ENCODE assay signal across 23 mouse cellular contexts in the genomic region with DNA sequence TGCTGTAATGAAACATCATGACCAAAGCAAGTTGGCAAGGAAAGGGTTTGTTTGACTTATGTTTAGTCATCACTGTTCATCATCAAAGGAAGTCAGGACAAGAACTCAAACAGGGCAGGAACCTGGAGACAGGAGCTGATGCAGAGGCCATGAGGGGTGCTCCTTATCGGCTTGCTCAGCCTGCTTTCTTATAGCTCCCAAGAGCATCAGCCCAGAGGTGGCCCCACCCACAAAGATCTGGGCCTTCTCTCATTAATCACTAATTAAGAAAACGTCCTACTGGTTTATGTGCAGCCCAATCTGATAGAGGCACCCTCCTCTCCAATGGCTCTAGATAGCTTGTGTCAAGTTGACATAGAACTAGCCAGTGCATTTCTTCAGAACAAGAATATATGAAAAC. TPM values are rescaled to one million over a fixed set of nuclear protein-coding genes. Genes with fewer than 3 reads are reported as not detected.
DNase-seq lines count a peak whose midpoint lies in the region; ATAC-seq and TF ChIP-seq lines count a peak whose summit lies in the region.
"Had no signal": no experiment of that assay in that cellular context is flagged by ENCODE, and none has a peak within 500 bp of the region (broad histone marks: within the 10 kb centered on the region; RNA-seq: fewer than 3 reads in every experiment).

No protein-coding gene starts in this region.

- no peak for TF ChIP-seq EP300 in liver, postnatal 0 days (IDR thresholded peaks at IDR 0.05; ENCODE audit: low read depth)

- no peak for ATAC-seq in liver, postnatal 0 days
- peak; percentile 63 for ATAC-seq in liver, embryonic 13.5 days (ENCODE audit: low read depth)
- ATAC-seq in liver, embryonic 16.5 days (ENCODE audit: low read depth), result peak; percentile 16; the same call in 1 of the 2 replicates
- ATAC-seq: activated CD4-positive, CD25-positive, alpha-beta regulatory T cell, adult 4 months; CD4-positive, CD25-positive, alpha-beta regulatory T cell, adult 4 months; forebrain, embryonic 13.5 days; forebrain, embryonic 15.5 days; Patski had no signal

- 54% methylated on average over 2 of the region's 2 CpGs for WGBS in liver, postnatal 0 days (ENCODE audit: insufficient replicate concordance)
- 20% methylated on average over 2 of the region's 2 CpGs for WGBS in liver, embryonic 13.5 days (ENCODE audit: insufficient replicate concordance)
- WGBS in liver, embryonic 16.5 days (ENCODE audit: insufficient replicate concordance), result 39% methylated on average over 2 of the region's 2 CpGs

- H3K9me3 ChIP-seq in liver, postnatal 0 days (ENCODE audit: low read length), result no peaks in the 10 kb centered on the region
- H3K9me3 ChIP-seq in liver, embryonic 13.5 days (replicated peaks), result no peaks in the 10 kb centered on the region
- no peaks in the 10 kb centered on the region for H3K9me3 ChIP-seq in liver, embryonic 16.5 days (replicated peaks; ENCODE audit: control insufficient read depth, low read length)
- H3K9me3 ChIP-seq: embryonic facial prominence, embryonic 10.5 days; embryonic facial prominence, embryonic 12.5 days; forebrain, embryonic 13.5 days; forebrain, embryonic 15.5 days; G1E had no signal

- H3K27ac ChIP-seq in liver, postnatal 0 days (ENCODE audit: low read depth), result no peak overlapping the region
- no peak overlapping the region for H3K27ac ChIP-seq in liver, embryonic 13.5 days
- no peak overlapping the region for H3K27ac ChIP-seq in liver, embryonic 16.5 days (ENCODE audit: low read length)
- H3K27ac ChIP-seq: embryonic facial prominence, embryonic 10.5 days; embryonic facial prominence, embryonic 12.5 days; forebrain, embryonic 13.5 days; forebrain, embryonic 15.5 days had no signal

- DNase-seq in liver, result peak; percentile 10
- DNase-seq in liver, postnatal 0 days, result no peak
- no peak for DNase-seq in liver, embryonic 13.5 days
- no peak for DNase-seq in gastrocnemius, postnatal 4 days (ENCODE audit: low spot score in 2 of 2)
- DNase-seq: adrenal gland, adult 8-10 months; adrenal gland, postnatal 14 days; adrenal gland, postnatal 36 days; B cell, adult 2 months; cerebellum, adult 11-12 months; cerebellum, adult 2 months; cerebellum, adult 9-10 months; cerebellum, postnatal 10 days; cerebellum, postnatal 25 days had no signal

- no peak overlapping the region for H3K4me2 ChIP-seq in liver, postnatal 0 days (ENCODE audit: low read depth, low read length)
- H3K4me2 ChIP-seq in liver, embryonic 13.5 days, result no peak overlapping the region
- H3K4me2 ChIP-seq in liver, embryonic 16.5 days (ENCODE audit: low read depth, low read length), result no peak overlapping the region
- H3K4me2 ChIP-seq: embryonic facial prominence, embryonic 12.5 days; forebrain, embryonic 13.5 days; forebrain, embryonic 15.5 days had no signal

- no peaks in the 10 kb centered on the region for H3K4me1 ChIP-seq in liver, postnatal 0 days (ENCODE audit: insufficient read depth)
- H3K4me1 ChIP-seq in liver, embryonic 13.5 days (replicated peaks), result 0 out of 2 replicates have a peak, but pooled peaks cover 10% of the 10 kb centered on the region
- H3K4me1 ChIP-seq in liver, embryonic 16.5 days (ENCODE audit: control insufficient read depth, low read depth, low read length), result no peaks in the 10 kb centered on the region
- H3K4me1 ChIP-seq: embryonic facial prominence, embryonic 10.5 days; embryonic facial prominence, embryonic 12.5 days; forebrain, embryonic 13.5 days; forebrain, embryonic 15.5 days had no signal

- TF ChIP-seq CTCF in liver, postnatal 0 days (IDR thresholded peaks at IDR 0.05; ENCODE audit: low read depth), result no peak

- H3K4me3 ChIP-seq in liver, postnatal 0 days (ENCODE audit: low read depth, low read length), result no peak overlapping the region
- H3K4me3 ChIP-seq in liver, embryonic 13.5 days (replicated peaks), result no peak overlapping the region
- H3K4me3 ChIP-seq in liver, embryonic 16.5 days (ENCODE audit: low read depth, low read length), result no peak overlapping the region
- H3K4me3 ChIP-seq: embryonic facial prominence, embryonic 10.5 days; embryonic facial prominence, embryonic 12.5 days; forebrain, embryonic 13.5 days; forebrain, embryonic 15.5 days had no signal

- H3K9ac ChIP-seq in liver, postnatal 0 days (replicated peaks), result no peak overlapping the region
- no peak overlapping the region for H3K9ac ChIP-seq in liver, embryonic 13.5 days
- H3K9ac ChIP-seq in liver, embryonic 16.5 days (ENCODE audit: low read depth, low read length), result no peak overlapping the region
- H3K9ac ChIP-seq: embryonic facial prominence, embryonic 12.5 days; forebrain, embryonic 13.5 days; forebrain, embryonic 15.5 days had no signal

- H3K27me3 ChIP-seq in liver, postnatal 0 days (ENCODE audit: insufficient read depth, low read length), result 0 out of 2 replicates have a peak, but pooled peaks cover 3% of the 10 kb centered on the region
- no peaks in the 10 kb centered on the region for H3K27me3 ChIP-seq in liver, embryonic 13.5 days
- H3K27me3 ChIP-seq in liver, embryonic 16.5 days (ENCODE audit: control insufficient read depth, insufficient read depth, low read depth, low read length), result no peaks in the 10 kb centered on the region
- H3K27me3 ChIP-seq: CH12.LX; embryonic facial prominence, embryonic 12.5 days; forebrain, embryonic 13.5 days; forebrain, embryonic 15.5 days had no signal

- no peaks in the 10 kb centered on the region for H3K36me3 ChIP-seq in liver, postnatal 0 days (replicated peaks; ENCODE audit: insufficient read depth, low read length)
- H3K36me3 ChIP-seq in liver, embryonic 13.5 days, result no peaks in the 10 kb centered on the region
- H3K36me3 ChIP-seq in liver, embryonic 16.5 days (ENCODE audit: control insufficient read depth, insufficient read depth), result no peaks in the 10 kb centered on the region
- H3K36me3 ChIP-seq: embryonic facial prominence, embryonic 10.5 days; embryonic facial prominence, embryonic 12.5 days; forebrain, embryonic 15.5 days; G1E had no signal

RNA-seq across cellular contexts. Expression of gene Zfp280c, which starts 10.6 kb away (rescaled TPM):
- polyA plus RNA-seq in liver, postnatal 0 days (2015; fragmentation: Nextera tagmentation; extraction: Ambion mirVana), result 1.8 and 1.9 TPM in 2 replicates
- 3.5 and 5.2 TPM in 2 replicates for polyA plus RNA-seq in liver, embryonic 13.5 days (2015; fragmentation: Nextera tagmentation; extraction: Ambion mirVana)
- polyA plus RNA-seq in liver, embryonic 16.5 days (2015; fragmentation: Nextera tagmentation; extraction: Ambion mirVana), result 1.8 and 2.2 TPM in 2 replicates
- total RNA-seq in gastrocnemius, postnatal 4 days (2021), result 10 to 100 TPM; 14.4 to 15.3 TPM

RNA-seq across cellular contexts. Expression of gene Slc25a14, which starts 18.3 kb away (rescaled TPM):
- 3.1 and 3.4 TPM in 2 replicates for polyA plus RNA-seq in liver, postnatal 0 days (2015; fragmentation: Nextera tagmentation; extraction: Ambion mirVana)
- polyA plus RNA-seq in liver, embryonic 13.5 days (2015; fragmentation: Nextera tagmentation; extraction: Ambion mirVana), result 4.9 and 6.2 TPM in 2 replicates
- 3.2 and 3.6 TPM in 2 replicates for polyA plus RNA-seq in liver, embryonic 16.5 days (2015; fragmentation: Nextera tagmentation; extraction: Ambion mirVana)
- 1 to 10 TPM; 2.3 to 3.1 TPM for total RNA-seq in gastrocnemius, postnatal 4 days (2021)
